19 mouse cellular contexts compared by ENCODE assay signal in genomic region chr8:53984296-53984695, GRCm38 (mm10).
"Had no signal": no experiment of that assay in that cellular context is flagged by ENCODE, and none has a peak within 500 bp of the region (broad histone marks: within the 10 kb centered on the region; RNA-seq: fewer than 3 reads in every experiment).

No protein-coding gene starts in this region.

- H3K27ac ChIP-seq: liver, embryonic 14.5 days; midbrain, embryonic 10.5 days; midbrain, embryonic 12.5 days; neural tube, embryonic 13.5 days; neural tube, embryonic 15.5 days; stomach, embryonic 15.5 days; stomach, postnatal 0 days had no signal

- H3K4me1 ChIP-seq: midbrain, embryonic 10.5 days; midbrain, embryonic 12.5 days; neural tube, embryonic 13.5 days; neural tube, embryonic 15.5 days; stomach, embryonic 15.5 days had no signal

- ATAC-seq: midbrain, embryonic 16.5 days had no signal

- H3K9me3 ChIP-seq: midbrain, embryonic 10.5 days; midbrain, embryonic 12.5 days; neural tube, embryonic 13.5 days; neural tube, embryonic 15.5 days; stomach, embryonic 15.5 days had no signal

- H3K36me3 ChIP-seq: midbrain, embryonic 10.5 days; midbrain, embryonic 12.5 days; neural tube, embryonic 13.5 days; neural tube, embryonic 15.5 days; stomach, embryonic 15.5 days had no signal

- H3K4me3 ChIP-seq: midbrain, embryonic 10.5 days; midbrain, embryonic 12.5 days; myocyte; neural tube, embryonic 13.5 days; neural tube, embryonic 15.5 days; stomach, embryonic 15.5 days had no signal

- DNase-seq: lung, adult 18-20 months; lung, embryonic 14.5 days; lung, postnatal 10 days; lung, postnatal 4 days; midbrain, embryonic 14.5 days; right cerebral cortex, postnatal 25 days; right cerebral cortex, postnatal 4 days; spleen, adult 18-20 months; thymus, adult 2 months; thymus, postnatal 25 days had no signal

- H3K27me3 ChIP-seq: midbrain, embryonic 12.5 days; neural tube, embryonic 13.5 days; neural tube, embryonic 15.5 days; stomach, embryonic 15.5 days had no signal
